In the genomic region with DNA sequence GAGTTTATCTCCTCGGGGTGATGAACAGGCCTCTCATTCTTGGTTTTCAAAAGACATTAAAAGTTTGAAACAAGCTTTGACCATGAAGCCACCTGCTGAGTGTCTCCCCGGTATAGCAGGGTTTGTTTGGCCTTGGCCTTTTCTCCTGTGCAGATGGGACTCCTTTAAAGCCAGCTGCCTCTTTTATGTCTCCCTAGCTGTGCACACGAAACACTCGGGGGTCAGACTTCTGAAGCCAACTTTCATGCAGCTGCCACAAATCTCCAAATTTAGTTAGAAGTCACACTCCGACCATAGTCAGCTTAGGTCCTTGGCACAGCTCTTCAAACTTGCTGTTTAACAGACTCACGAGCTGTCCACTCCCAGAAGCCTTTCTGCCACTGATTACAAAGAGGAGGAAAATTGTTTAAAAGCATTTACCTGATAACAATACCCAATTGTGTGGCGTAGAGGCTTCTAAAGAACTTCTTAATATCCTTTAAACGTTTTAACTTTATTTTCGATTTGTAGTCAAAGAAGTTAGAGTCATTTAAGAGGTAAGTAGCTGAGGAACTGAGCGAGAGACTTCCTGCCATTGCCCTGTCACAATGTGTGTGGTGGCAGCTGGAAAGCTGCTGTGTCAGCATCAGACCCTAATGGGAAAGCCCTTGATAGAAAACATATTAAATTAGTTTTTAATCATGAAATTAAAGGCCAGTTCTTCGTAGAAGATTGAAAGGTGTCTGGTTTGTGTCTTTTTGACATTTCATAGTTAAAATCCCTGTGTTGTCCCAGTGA, we compare ENCODE assay signal across 13 mouse cellular contexts. TPM values are rescaled to one million over a fixed set of nuclear protein-coding genes. Genes with fewer than 3 reads are reported as not detected.
DNase-seq lines count a peak whose midpoint lies in the region; ATAC-seq and TF ChIP-seq lines count a peak whose summit lies in the region.
"Had no signal": no experiment of that assay in that cellular context is flagged by ENCODE, and none has a peak within 500 bp of the region (broad histone marks: within the 10 kb centered on the region; RNA-seq: fewer than 3 reads in every experiment).

No protein-coding gene starts in this region.

- no peaks in the 10 kb centered on the region for H3K9me3 ChIP-seq in hindbrain, embryonic 13.5 days
- no peaks in the 10 kb centered on the region for H3K9me3 ChIP-seq in hindbrain, embryonic 14.5 days (ENCODE audit: control insufficient read depth, low read length)
- H3K9me3 ChIP-seq: heart, embryonic 12.5 days had no signal

- no peak overlapping the region for H3K9ac ChIP-seq in hindbrain, embryonic 13.5 days
- H3K9ac ChIP-seq in hindbrain, embryonic 14.5 days: no peak overlapping the region
- H3K9ac ChIP-seq: heart, embryonic 12.5 days; liver, postnatal 0 days had no signal

- no peak for TF ChIP-seq CTCF in cortical plate, adult 2 months (IDR thresholded peaks at IDR 0.05; ENCODE audit: extremely low read depth, insufficient read depth, low read length)

- DNase-seq in hindbrain, embryonic 14.5 days (ENCODE audit: low spot score): no peak
- peak; percentile 17 for DNase-seq in thymus, postnatal 0 days (ENCODE audit: low spot score)
- no peak for DNase-seq in thymus, postnatal 36 days
- no peak for DNase-seq in frontal cortex, postnatal 36 days (ENCODE audit: low spot score in 2 of 2)
- DNase-seq in cerebellum, postnatal 25 days: no peak
- DNase-seq: cerebellum, postnatal 14 days; gastrocnemius, adult 2 months; kidney, postnatal 25 days; liver, postnatal 0 days had no signal

- 0 out of 2 replicates have a peak overlapping the region, but pooled peaks have one; percentile 4 for H3K27ac ChIP-seq in hindbrain, embryonic 13.5 days
- H3K27ac ChIP-seq in hindbrain, embryonic 14.5 days: no peak overlapping the region
- H3K27ac ChIP-seq in cortical plate, adult 2 months (ENCODE audit: insufficient read depth, low read length): peak overlapping the region; percentile 36; the same call in 1 of the 2 replicates
- H3K27ac ChIP-seq: gastrocnemius, adult 2 months; left cerebral cortex, adult 2 months had no signal

- H3K36me3 ChIP-seq in hindbrain, embryonic 13.5 days: 0 out of 2 replicates have a peak, but pooled peaks cover 4% of the 10 kb centered on the region
- peaks cover 6% of the 10 kb centered on the region for H3K36me3 ChIP-seq in hindbrain, embryonic 14.5 days (replicated peaks; ENCODE audit: control insufficient read depth, insufficient read depth)
- H3K36me3 ChIP-seq: heart, embryonic 12.5 days had no signal

- no peak for TF ChIP-seq POLR2A in cortical plate, adult 2 months (IDR thresholded peaks at IDR 0.05; ENCODE audit: extremely low read depth, insufficient read depth, low read length)

- 41% methylated on average over 11 of the region's 11 CpGs for WGBS in hindbrain, embryonic 13.5 days
- WGBS in hindbrain, embryonic 14.5 days: 33% methylated on average over 11 of the region's 11 CpGs

- no peak overlapping the region for H3K4me3 ChIP-seq in hindbrain, embryonic 13.5 days
- H3K4me3 ChIP-seq in hindbrain, embryonic 14.5 days (replicated peaks; ENCODE audit: low read length): no peak overlapping the region
- no peak overlapping the region for H3K4me3 ChIP-seq in cortical plate, adult 2 months (ENCODE audit: insufficient read depth, low read length)
- H3K4me3 ChIP-seq: gastrocnemius, adult 2 months; heart, embryonic 12.5 days; left cerebral cortex, adult 2 months had no signal

- H3K4me1 ChIP-seq in hindbrain, embryonic 13.5 days (replicated peaks): no peaks in the 10 kb centered on the region
- no peaks in the 10 kb centered on the region for H3K4me1 ChIP-seq in hindbrain, embryonic 14.5 days (replicated peaks; ENCODE audit: control insufficient read depth, insufficient read depth, low read length)
- peaks cover 2% of the 10 kb centered on the region; the same call in 1 of the 2 replicates for H3K4me1 ChIP-seq in cortical plate, adult 2 months (ENCODE audit: control insufficient read depth, insufficient read depth, low read length)

- no peak for ATAC-seq in hindbrain, embryonic 13.5 days (ENCODE audit: low FRiP score)
- no peak for ATAC-seq in hindbrain, embryonic 14.5 days (ENCODE audit: low FRiP score)
- ATAC-seq: liver, postnatal 0 days had no signal

- no peaks in the 10 kb centered on the region for H3K27me3 ChIP-seq in hindbrain, embryonic 13.5 days
- no peaks in the 10 kb centered on the region for H3K27me3 ChIP-seq in hindbrain, embryonic 14.5 days (ENCODE audit: control insufficient read depth, insufficient read depth, low read length)
- H3K27me3 ChIP-seq: heart, embryonic 12.5 days had no signal

- no peak overlapping the region for H3K4me2 ChIP-seq in hindbrain, embryonic 13.5 days
- no peak overlapping the region for H3K4me2 ChIP-seq in hindbrain, embryonic 14.5 days (replicated peaks)
- H3K4me2 ChIP-seq: heart, embryonic 12.5 days had no signal

RNA-seq across cellular contexts. Expression of a gene that starts 57.9 kb away (rescaled TPM):
- polyA plus RNA-seq in hindbrain, embryonic 13.5 days (2015; fragmentation: Nextera tagmentation; extraction: Ambion mirVana): 6.1 and 6.2 TPM in 2 replicates
- polyA plus RNA-seq in hindbrain, embryonic 14.5 days (2014; fragmentation: Nextera tagmentation; extraction: Ambion mirVana): 9.5 and 10.8 TPM in 2 replicates
- polyA plus RNA-seq in thymus, postnatal 0 days (2015; fragmentation: Nextera tagmentation; extraction: Ambion mirVana): 4.9 and 5.2 TPM in 2 replicates
- polyA plus RNA-seq in cortical plate, adult 2 months (2012; rRNA removed): 6.6 and 7.4 TPM in 2 replicates

RNA-seq across cellular contexts. Expression of a gene that starts 58.2 kb away (rescaled TPM):
- polyA plus RNA-seq in hindbrain, embryonic 13.5 days (2015; fragmentation: Nextera tagmentation; extraction: Ambion mirVana): 0.76 and 1.7 TPM in 2 replicates
- 0.95 and 1.4 TPM in 2 replicates for polyA plus RNA-seq in hindbrain, embryonic 14.5 days (2014; fragmentation: Nextera tagmentation; extraction: Ambion mirVana)
- polyA plus RNA-seq in thymus, postnatal 0 days (2015; fragmentation: Nextera tagmentation; extraction: Ambion mirVana): 0.21 TPM in 1 of 2 replicates, not detected in the other
- 0.19 and 0.46 TPM in 2 replicates for polyA plus RNA-seq in cortical plate, adult 2 months (2012; rRNA removed)
